Mouse (Mus musculus) ES-E14 (cell line): ENCODE results near the gene Rbm47.

Source experiments
- ZC3H11A ChIP-seq: IDR thresholded peaks from 2 replicates; pipeline ENCODE4 v1.6.1; 2012; ENCODE audit warnings: low read depth, mild to moderate bottlenecking, inconsistent platforms, low read length, borderline replicate concordance
- ZNF384 ChIP-seq: IDR thresholded peaks from 2 replicates; pipeline ENCODE4 v1.6.1; 2012; ENCODE audit warnings: low read depth, low read length, inconsistent platforms

- TF ChIP-seq ZNF384, result no peak
- no peak for TF ChIP-seq ZC3H11A
These were observed 171.7 kb downstream of the Rbm47 start for GRCm38 (mm10) chr5:66001232-66001631.
